Mouse (Mus musculus): ENCODE data around the gene Lama5. TPM values are rescaled to one million over a fixed set of nuclear protein-coding genes. Genes with fewer than 3 reads are reported as not detected.

Gene Lama5
- polyA plus RNA-seq, 1 experiment from 2014 or later: 57.4 TPM

- no peak overlapping the region for H3K4me2 ChIP-seq (replicated peaks; ENCODE audit: low read depth, low read length)
- no peaks in the 10 kb centered on the region for H3K4me1 ChIP-seq (ENCODE audit: insufficient read depth, low read length)
- no peak overlapping the region for H3K9ac ChIP-seq (replicated peaks; ENCODE audit: low read length)
- no peak for ATAC-seq (ENCODE audit: low FRiP score, low TSS enrichment)
- 82% methylated on average over 5 of the region's 5 CpGs for WGBS
- H3K27ac ChIP-seq (ENCODE audit: low read length): no peak overlapping the region
- H3K27me3 ChIP-seq (ENCODE audit: insufficient read depth, low read length): no peaks in the 10 kb centered on the region
- H3K36me3 ChIP-seq (ENCODE audit: insufficient read depth, low read length): 0 out of 2 replicates have a peak, but pooled peaks cover 9% of the 10 kb centered on the region
- no peak overlapping the region for H3K4me3 ChIP-seq (ENCODE audit: low read length)
- H3K9me3 ChIP-seq (ENCODE audit: low read length): no peaks in the 10 kb centered on the region
Observed at GRCm38 (mm10) chr2:180135414-180135813, 90.2 kb downstream of the Lama5 start.

GRCm38 (mm10) chr2:180133911-180134310 is 91.7 kb downstream of the Lama5 start:
- no peak overlapping the region for H3K9ac ChIP-seq (replicated peaks; ENCODE audit: low read length)
- WGBS: 76% methylated on average over 3 of the region's 3 CpGs
- no peak overlapping the region for H3K4me3 ChIP-seq (ENCODE audit: low read length)
- no peaks in the 10 kb centered on the region for H3K9me3 ChIP-seq (ENCODE audit: low read length)
- H3K4me2 ChIP-seq (replicated peaks; ENCODE audit: low read depth, low read length): no peak overlapping the region
- no peaks in the 10 kb centered on the region for H3K27me3 ChIP-seq (ENCODE audit: insufficient read depth, low read length)
- no peak for ATAC-seq (ENCODE audit: low FRiP score, low TSS enrichment)
- no peaks in the 10 kb centered on the region for H3K4me1 ChIP-seq (ENCODE audit: insufficient read depth, low read length)
- no peak overlapping the region for H3K27ac ChIP-seq (ENCODE audit: low read length)
- H3K36me3 ChIP-seq (ENCODE audit: insufficient read depth, low read length): 0 out of 2 replicates have a peak, but pooled peaks cover 9% of the 10 kb centered on the region

- Histone ChIP-seq H3K36me3 (ENCODE audit: insufficient read depth, low read length) (0 out of 2 replicates have a peak, but pooled peaks cover 4% of the 10 kb centered on the region), H3K27ac (ENCODE audit: low read length) (no peak overlapping the region), H3K9ac (replicated peaks; ENCODE audit: low read length) (no peak overlapping the region), H3K4me3 (ENCODE audit: low read length) (no peak overlapping the region), H3K4me2 (replicated peaks; ENCODE audit: low read depth, low read length) (no peak overlapping the region), H3K9me3 (ENCODE audit: low read length) (no peaks in the 10 kb centered on the region), H3K27me3 (ENCODE audit: insufficient read depth, low read length) (no peaks in the 10 kb centered on the region), H3K4me1 (ENCODE audit: insufficient read depth, low read length) (no peaks in the 10 kb centered on the region)
- no peak for ATAC-seq (ENCODE audit: low FRiP score, low TSS enrichment)
- WGBS: 95% methylated on average over 4 of the region's 4 CpGs
Observed at GRCm38 (mm10) chr2:180133231-180133630, 92.4 kb downstream of the Lama5 start.

GRCm38 (mm10) chr2:180127675-180128074 is 98.0 kb downstream of the Lama5 start:
- H3K36me3 ChIP-seq (ENCODE audit: insufficient read depth, low read length): peaks cover 6% of the 10 kb centered on the region; the same call in 1 of the 2 replicates
- H3K27ac ChIP-seq (ENCODE audit: low read length): no peak overlapping the region
- no peak overlapping the region for H3K4me2 ChIP-seq (replicated peaks; ENCODE audit: low read depth, low read length)
- no peaks in the 10 kb centered on the region for H3K9me3 ChIP-seq (ENCODE audit: low read length)
- no peaks in the 10 kb centered on the region for H3K27me3 ChIP-seq (ENCODE audit: insufficient read depth, low read length)
- no peak overlapping the region for H3K4me3 ChIP-seq (ENCODE audit: low read length)
- H3K9ac ChIP-seq (replicated peaks; ENCODE audit: low read length): no peak overlapping the region
- 0 out of 2 replicates have a peak, but pooled peaks cover 5% of the 10 kb centered on the region for H3K4me1 ChIP-seq (ENCODE audit: insufficient read depth, low read length)
- WGBS: 70% methylated on average over 1 of the region's 1 CpGs
- no peak for ATAC-seq (ENCODE audit: low FRiP score, low TSS enrichment)

Small RNAs within 50 kb of the gene (microRNA-seq; reads per million reads assigned to microRNA genes)
- 0.47 reads per million for gene Mir3091
- not detected for gene Mir7005

Other genes with a start within 250 kb of the Lama5 start
- 3.4 and 4.1 TPM in 2 replicates for gene Taf4, start 249.2 kb downstream of the Lama5 start, polyA plus RNA-seq (2015; fragmentation: Nextera tagmentation; extraction: Ambion mirVana)
- 4.8 and 7.0 TPM in 2 replicates for gene Lsm14b, start 200.9 kb downstream of the Lama5 start, polyA plus RNA-seq (2015; fragmentation: Nextera tagmentation; extraction: Ambion mirVana)
- 619 and 638 TPM in 2 replicates for gene Psma7, start 183.4 kb downstream of the Lama5 start, polyA plus RNA-seq (2015; fragmentation: Nextera tagmentation; extraction: Ambion mirVana)
- 7.0 and 7.4 TPM in 2 replicates for gene Ss18l1, start 183.3 kb downstream of the Lama5 start, polyA plus RNA-seq (2015; fragmentation: Nextera tagmentation; extraction: Ambion mirVana)
- 27.3 and 29.6 TPM in 2 replicates for gene Mtg2, start 155.3 kb downstream of the Lama5 start, polyA plus RNA-seq (2015; fragmentation: Nextera tagmentation; extraction: Ambion mirVana)
- gene Hrh3, start 121.4 kb downstream of the Lama5 start, polyA plus RNA-seq (2015; fragmentation: Nextera tagmentation; extraction: Ambion mirVana): not detected in 2 replicates
- 35.2 and 36.3 TPM in 2 replicates for gene Osbpl2, start 106.6 kb downstream of the Lama5 start, polyA plus RNA-seq (2015; fragmentation: Nextera tagmentation; extraction: Ambion mirVana)
- gene Adrm1, start 54.4 kb downstream of the Lama5 start, polyA plus RNA-seq (2015; fragmentation: Nextera tagmentation; extraction: Ambion mirVana): 200 and 208 TPM in 2 replicates
- gene Rps21, start 31.5 kb upstream of the Lama5 start, polyA plus RNA-seq (2015; fragmentation: Nextera tagmentation; extraction: Ambion mirVana): 435 and 485 TPM in 2 replicates
- gene Cables2, start 47.6 kb upstream of the Lama5 start, polyA plus RNA-seq (2015; fragmentation: Nextera tagmentation; extraction: Ambion mirVana): 6.7 and 11.2 TPM in 2 replicates
- gene Rbbp8nl, start 64.0 kb upstream of the Lama5 start, polyA plus RNA-seq (2015; fragmentation: Nextera tagmentation; extraction: Ambion mirVana): 1.5 and 1.6 TPM in 2 replicates
- 3.9 and 4.6 TPM in 2 replicates for gene Gata5, start 108.8 kb upstream of the Lama5 start, polyA plus RNA-seq (2015; fragmentation: Nextera tagmentation; extraction: Ambion mirVana)
- 3.2 and 3.3 TPM in 2 replicates for gene Slco4a1, start 230.4 kb upstream of the Lama5 start, polyA plus RNA-seq (2015; fragmentation: Nextera tagmentation; extraction: Ambion mirVana)